Mouse (Mus musculus): ENCODE results near the gene Fry.

Gene Fry

DNA sequence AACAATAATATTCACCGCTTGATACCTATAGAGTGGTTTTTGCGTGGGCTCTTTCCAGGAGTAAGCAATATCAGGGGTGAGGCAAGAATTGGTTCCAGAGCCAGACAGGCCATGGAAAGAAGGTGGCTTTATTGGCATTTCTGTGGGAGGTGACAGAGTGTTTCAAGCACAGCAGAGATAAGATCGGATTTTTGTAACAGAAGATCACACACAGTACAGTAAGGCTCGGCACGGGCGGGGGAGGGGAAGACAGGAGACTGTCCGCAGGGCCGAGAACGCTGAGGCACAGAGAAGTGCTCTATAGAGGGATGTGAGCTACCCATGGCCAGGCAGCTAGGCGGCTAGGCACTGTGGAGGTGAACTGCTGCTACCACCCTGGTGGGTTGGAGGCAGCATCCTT is 53.1 kb downstream of the Fry start:
- DNase-seq (ENCODE audit: low spot score in 2 of 2) = no peak

GRCm38 (mm10) chr5:150173869-150174268 is 55.4 kb downstream of the Fry start:
- DNase-seq (ENCODE audit: low spot score in 2 of 2) = no peak

DNA sequence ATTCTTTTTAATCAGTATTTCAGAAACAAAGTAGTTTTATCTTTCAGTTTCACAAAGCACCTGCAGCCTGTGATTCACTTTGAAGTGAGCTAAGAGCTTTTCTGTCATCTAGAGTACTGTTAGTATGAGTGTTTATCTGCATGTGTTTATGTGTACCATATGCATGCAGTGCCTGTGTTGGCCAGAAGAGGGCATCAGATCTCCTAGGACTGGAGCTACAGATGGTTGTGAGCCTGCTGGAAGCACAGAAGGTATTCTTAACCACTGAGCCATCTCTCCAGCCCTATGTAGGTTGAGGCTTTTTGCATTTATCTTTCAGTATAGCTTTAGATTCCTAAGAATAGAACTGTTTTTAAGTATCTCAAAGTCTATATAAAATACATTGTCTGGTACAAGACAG is 56.5 kb downstream of the Fry start:
- no peak for DNase-seq (ENCODE audit: low spot score in 2 of 2)

GRCm38 (mm10) chr5:150176251-150177015 is 58.0 kb downstream of the Fry start:
- peak; percentile 8 to 14 for DNase-seq (ENCODE audit: low spot score in 2 of 2)

GRCm38 (mm10) chr5:150177757-150178156 is 59.3 kb downstream of the Fry start:
- no peak for DNase-seq (ENCODE audit: low spot score in 2 of 2)

GRCm38 (mm10) chr5:150178194-150178801 is 59.9 kb downstream of the Fry start:
- DNase-seq (ENCODE audit: low spot score in 2 of 2) = no peak

- DNase-seq (ENCODE audit: low spot score in 2 of 2) = no peak
These were observed 62.7 kb downstream of the Fry start for GRCm38 (mm10) chr5:150180985-150181607.

DNA sequence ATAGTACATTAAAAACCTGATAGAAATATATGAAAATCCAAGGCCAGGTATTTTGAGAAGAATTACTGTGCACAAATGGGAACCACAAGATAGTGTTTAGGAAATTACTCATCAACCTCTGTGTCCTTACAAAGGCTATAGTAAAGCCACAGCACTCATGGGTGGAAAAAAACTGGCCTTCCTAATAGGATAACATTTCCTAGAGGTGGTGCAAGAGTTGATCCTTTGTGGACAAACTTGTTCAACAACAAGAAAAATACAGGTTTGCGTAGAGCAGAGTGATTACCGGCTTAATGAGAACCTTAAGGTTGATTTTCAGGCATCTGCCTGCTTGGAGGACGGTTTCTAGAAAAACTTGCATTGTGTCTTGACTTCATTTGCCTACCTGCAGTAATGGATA is 66.5 kb downstream of the Fry start:
- DNase-seq (ENCODE audit: low spot score in 2 of 2) = no peak

DNA sequence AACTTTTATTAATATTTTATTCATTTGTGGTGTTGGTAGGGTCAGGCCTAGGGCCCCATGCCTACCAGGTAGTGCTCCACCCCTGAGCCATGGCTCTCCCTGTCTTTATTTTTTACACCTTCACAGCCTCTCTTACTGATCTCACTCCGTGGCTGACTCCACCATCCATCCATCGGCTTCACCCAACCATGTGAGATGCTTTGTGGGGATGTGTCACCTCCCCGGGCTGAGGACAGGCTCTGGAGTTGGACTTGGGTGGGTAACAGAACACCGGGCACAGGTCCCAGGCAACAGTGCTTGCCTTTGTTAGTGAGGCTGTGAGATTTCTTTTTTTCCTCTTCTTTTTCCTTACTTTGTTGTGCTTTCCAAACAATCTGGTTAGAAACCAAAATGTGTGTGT is 67.7 kb downstream of the Fry start:
- no peak for DNase-seq (ENCODE audit: low spot score in 2 of 2)

DNA sequence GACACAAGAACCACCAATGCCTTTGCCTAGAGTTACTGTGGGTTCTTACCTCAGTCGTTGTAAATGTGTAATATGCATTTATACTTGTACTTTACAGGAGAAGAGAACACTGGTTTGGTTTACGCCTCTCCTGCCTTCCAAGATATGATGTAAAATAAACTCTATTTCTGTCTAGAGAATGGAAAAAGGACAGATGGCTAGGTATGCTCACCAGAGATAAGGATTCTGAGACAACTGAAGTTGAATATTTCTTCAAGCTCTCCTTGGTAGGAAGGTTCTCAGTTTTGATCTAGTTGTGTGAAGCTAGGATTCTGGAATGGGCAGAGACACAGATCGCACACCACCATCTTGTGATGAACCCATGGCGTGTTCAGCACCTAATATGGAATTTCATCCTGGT is 68.2 kb downstream of the Fry start:
- no peak for DNase-seq (ENCODE audit: low spot score in 2 of 2)

DNA sequence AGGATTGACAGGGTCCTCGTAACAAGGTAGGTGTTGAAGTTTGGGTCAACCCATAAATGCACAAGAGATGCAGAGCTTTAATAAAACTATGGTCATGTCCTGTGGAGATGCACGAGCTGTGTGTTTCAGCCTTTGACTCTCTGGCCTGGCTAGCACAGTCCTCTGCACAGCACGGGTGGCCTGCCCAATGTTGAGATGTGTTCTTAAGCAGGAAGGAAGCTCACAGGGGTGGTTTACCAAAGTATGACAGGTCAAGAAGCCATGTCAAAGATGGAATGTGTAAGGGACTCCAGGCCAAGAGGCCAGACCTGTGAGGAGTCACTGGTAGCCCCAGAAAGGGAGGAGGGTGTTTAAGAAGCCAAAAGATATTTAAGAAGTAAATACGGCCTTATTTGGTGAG is 69.6 kb downstream of the Fry start:
- no peak for DNase-seq (ENCODE audit: low spot score in 2 of 2)

DNA sequence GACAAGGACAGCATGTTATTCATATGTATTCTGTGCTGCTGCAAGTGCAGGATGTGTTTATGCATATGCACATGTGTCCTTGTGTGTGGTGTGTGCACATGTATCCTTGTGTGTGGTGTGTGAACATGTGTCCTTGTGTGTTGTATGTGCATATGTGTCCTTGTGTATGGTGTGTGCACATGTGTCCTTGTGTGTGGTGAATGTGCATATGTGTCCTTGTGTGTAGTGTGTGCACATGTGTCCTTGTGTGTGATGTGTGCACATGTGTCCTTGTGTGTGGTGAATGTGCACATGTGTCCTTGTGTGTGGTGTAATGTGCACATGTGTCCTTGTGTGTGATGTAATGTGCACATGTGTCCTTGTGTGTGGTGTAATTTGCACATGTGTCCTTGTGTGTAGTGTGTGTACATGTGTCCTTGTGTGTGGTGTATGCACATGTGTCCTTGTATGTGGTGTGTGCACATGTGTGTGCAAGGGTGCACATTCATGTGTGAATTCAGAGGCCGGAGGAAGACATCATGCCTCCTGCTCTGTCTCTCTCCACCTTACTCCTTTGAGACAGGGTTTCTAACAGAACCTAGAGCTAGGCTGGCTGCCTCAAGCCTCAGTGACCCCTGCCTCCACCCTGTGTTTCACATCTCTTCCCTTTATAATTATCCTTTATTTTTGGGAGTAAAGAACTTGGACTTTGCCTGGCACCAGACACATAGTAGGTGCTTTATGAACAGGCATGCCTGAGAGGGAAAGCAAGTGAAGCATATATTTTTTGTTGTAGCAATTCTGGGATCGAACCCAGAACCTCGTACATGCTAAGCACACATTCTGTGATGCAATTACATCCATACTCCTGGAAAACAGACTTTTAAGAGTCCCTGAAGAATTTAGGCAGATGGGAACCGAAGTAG is 72.3 kb downstream of the Fry start:
- DNase-seq (ENCODE audit: low spot score in 2 of 2) = no peak

- peak; percentile 22 to 52 for DNase-seq (ENCODE audit: low spot score in 2 of 2)
These were observed 77.2 kb downstream of the Fry start for GRCm38 (mm10) chr5:150195514-150196210.

DNA sequence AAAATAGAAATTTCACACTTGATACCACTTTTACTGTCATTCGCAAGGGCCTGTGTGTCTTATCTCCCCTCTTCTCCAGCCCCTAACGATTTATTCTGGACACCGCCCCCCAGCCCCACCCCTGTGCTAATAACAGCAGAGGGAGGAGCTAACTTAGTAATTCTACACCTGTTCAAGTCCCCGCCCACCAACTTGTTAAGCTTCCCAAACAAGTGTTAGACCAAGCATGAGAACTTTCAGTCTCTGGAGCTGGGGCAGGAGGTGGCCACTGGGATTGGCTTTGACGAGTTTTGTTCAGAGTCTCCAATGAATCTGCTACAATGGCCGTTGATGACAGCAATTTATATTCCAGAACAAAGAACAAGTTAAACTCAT is 77.8 kb downstream of the Fry start:
- DNase-seq (ENCODE audit: low spot score in 2 of 2) = peak; percentile 38 to 53

GRCm38 (mm10) chr5:150196881-150197311 is 78.5 kb downstream of the Fry start:
- DNase-seq (ENCODE audit: low spot score in 2 of 2) = no peak

DNA sequence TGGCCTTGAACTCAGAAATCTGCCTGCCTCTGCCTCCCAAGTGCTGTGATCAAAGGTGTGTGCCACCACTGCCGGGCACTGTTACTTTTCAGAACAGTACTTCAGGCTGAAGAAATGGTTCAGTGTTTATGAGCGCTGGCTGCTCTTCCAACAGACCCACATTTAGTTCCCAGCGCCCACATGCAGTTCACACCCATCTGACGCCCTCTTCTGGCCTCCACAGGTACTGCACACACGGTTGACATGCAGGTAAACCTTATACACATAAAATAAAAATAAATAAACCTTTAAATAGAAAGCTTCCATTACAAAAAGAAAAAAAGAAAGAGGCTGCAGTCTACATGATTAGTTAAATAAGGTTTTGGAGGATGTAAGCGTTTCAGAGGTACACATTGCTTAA is 88.3 kb downstream of the Fry start:
- no peak for DNase-seq (ENCODE audit: low spot score in 2 of 2)

DNA sequence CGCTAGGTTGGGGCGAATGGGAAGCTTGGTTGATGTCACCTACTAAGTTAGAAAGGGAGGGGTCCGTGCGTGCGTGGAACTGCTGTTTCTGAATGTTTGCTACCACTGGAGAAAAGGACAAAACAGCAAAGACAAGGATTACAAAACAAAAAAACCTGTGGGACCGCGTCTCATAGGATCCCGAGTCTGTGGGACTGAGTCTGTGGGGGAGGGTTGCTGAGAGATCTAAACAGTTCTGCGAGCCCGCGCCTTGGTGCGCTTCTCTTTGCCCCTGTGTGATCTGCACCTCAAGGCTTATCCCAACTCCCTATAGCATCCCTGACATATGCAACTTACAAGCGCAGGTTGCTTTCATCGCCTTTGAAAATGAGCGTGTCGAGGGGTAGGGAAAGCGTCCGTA is 89.2 kb downstream of the Fry start:
- no peak for DNase-seq (ENCODE audit: low spot score in 2 of 2)

DNA sequence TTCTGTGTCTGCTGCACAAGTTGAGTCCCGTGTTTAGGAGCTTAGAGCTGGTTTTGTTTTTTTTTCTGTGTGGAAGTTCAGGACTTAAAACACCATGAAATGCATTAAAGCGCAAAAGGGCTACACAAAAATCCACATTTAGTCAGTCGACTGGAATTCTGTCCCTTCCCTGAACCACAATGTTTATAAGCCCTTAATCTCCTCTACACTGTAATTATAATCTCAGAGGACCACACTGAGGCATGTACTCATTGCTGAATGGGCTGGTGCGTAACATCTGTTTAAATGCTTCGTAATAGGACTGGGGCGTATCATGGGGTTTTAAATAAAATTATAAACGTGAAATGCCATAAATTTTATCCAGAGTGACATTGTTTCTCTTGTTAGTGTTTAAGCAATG is 89.6 kb downstream of the Fry start:
- DNase-seq (ENCODE audit: low spot score in 2 of 2) = no peak

GRCm38 (mm10) chr5:150214081-150214480 is 95.6 kb downstream of the Fry start:
- DNase-seq (ENCODE audit: low spot score in 2 of 2) = no peak

DNA sequence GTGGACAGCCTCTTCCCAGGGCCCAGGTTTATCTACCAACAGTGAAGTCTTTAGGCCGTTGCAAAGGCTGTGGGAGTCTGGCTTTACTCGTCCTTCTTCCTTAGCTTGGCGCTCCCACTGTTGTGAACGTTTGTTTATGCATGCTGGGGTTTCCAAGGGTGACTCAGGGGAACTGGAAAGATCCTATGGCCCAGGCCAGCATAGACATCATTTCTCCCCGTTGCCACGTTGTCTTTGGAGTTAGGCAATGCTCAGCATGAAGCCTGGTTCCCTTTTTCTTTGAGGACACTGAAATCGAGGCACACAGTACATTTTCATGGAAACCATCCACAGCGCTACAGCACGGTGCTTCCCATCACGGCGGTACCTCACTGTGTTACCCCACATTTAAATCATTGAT is 97.6 kb downstream of the Fry start:
- DNase-seq (ENCODE audit: low spot score in 2 of 2) = no peak

GRCm38 (mm10) chr5:150219457-150219856 is 101.0 kb downstream of the Fry start:
- no peak for DNase-seq (ENCODE audit: low spot score in 2 of 2)
